Mouse (Mus musculus) intestine, embryonic 14.5 days (tissue): ENCODE measurements around the gene Atxn7l3. TPM values are rescaled to one million over a fixed set of nuclear protein-coding genes. Genes with fewer than 3 reads are reported as not detected.
A peak's percentile ranks its signal among the peaks of the same experiment; 100 is the strongest.

Source experiments
- ATAC-seq: fragments of 200-750 bp; cut with Nextera tagmentation; replicated peaks from 2 replicates; pipeline ENCODE4 v1.8.0; 2017; ENCODE audit warnings: low read depth, moderate number of reproducible peaks, moderate TSS enrichment, moderate library complexity; ENCODE audit not compliant: low FRiP score, low TSS enrichment
- DNase-seq: peaks from one replicate; pipeline ENCODE4 v3.0.0-alpha.2; 2018; ENCODE audit warnings: low spot score
- H3K27ac ChIP-seq: fragments of 300-500 bp; sonication (generic); 2 replicates; pipeline ENCODE4 v1.5.1; 2014; ENCODE audit warnings: low read depth, mild to moderate bottlenecking, control low read depth
- H3K27me3 ChIP-seq: fragments of 300-500 bp; sonication (generic); replicated peaks from 2 replicates; pipeline ENCODE4 v1.6.1; 2014; ENCODE audit warnings: low read length, control low read depth; ENCODE audit not compliant: control insufficient read depth, insufficient read depth
- H3K36me3 ChIP-seq: fragments of 300-500 bp; sonication (generic); 2 replicates; pipeline ENCODE4 v1.6.1; 2014; ENCODE audit warnings: low read length, control low read depth; ENCODE audit not compliant: control insufficient read depth, insufficient read depth
- H3K4me1 ChIP-seq: fragments of 300-500 bp; sonication (generic); replicated peaks from 2 replicates; pipeline ENCODE4 v1.6.1; 2014; ENCODE audit warnings: low read length, control low read depth, mixed read lengths; ENCODE audit not compliant: control insufficient read depth, insufficient read depth
- H3K4me2 ChIP-seq: fragments of 300-500 bp; sonication (generic); 2 replicates; pipeline ENCODE4 v1.6.1; 2014; ENCODE audit warnings: low read length
- H3K4me3 ChIP-seq: fragments of 300-500 bp; sonication (generic); 2 replicates; pipeline ENCODE4 v1.5.1; 2014; ENCODE audit warnings: low read depth, low read length, control low read depth, mixed read lengths
- H3K9ac ChIP-seq: fragments of 300-500 bp; sonication (generic); 2 replicates; pipeline ENCODE4 v1.6.1; 2014; ENCODE audit warnings: mild to moderate bottlenecking, low read length
- H3K9me3 ChIP-seq: fragments of 300-500 bp; sonication (generic); 2 replicates; pipeline ENCODE4 v1.6.1; 2016; ENCODE audit warnings: low read length, control low read depth; ENCODE audit not compliant: control insufficient read depth
- WGBS: fragments of 180-500 bp; shearing (Covaris S2); extraction: QIAGEN DNeasy Blood & Tissue Kit; methylation state at CpG from one replicate; pipeline ENCODE4 v1.1.7; 2014; 5-methylcytosine and 5-hydroxymethylcytosine counted together
- polyA plus RNA-seq: library from polyadenylated mRNA; unstranded; fragments of >200 nt; fragmentation: Nextera tagmentation; extraction: Ambion mirVana; gene quantifications from 2 replicates; pipeline ENCODE4 v1.2.1, GENCODE M21; 2014

Gene Atxn7l3
- polyA plus RNA-seq, 1 experiment from 2014 or later: 17.5 TPM

DNA sequence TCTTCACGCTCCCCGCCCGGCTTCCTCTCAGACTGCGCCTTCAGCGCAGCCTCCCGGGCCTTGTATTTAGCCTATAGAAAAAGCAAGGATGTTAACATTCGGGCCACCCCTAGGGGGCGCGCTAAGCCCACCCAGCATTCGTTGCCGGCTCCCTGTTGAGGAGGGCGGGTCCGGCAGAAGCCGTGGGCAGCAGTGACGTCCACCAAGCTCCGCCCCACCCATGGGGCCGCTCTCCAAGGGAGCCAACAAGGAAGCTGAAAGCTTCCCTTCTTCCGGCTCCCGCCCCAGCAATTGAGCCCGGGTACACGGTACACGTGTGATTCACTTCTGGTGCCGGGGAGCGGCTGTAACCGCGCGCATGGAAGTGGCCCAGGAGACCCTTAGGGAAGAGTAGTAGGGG is 12.5 kb upstream of the Atxn7l3 start:
- under 1% methylated on average over 27 of the region's 27 CpGs for WGBS
- Histone ChIP-seq H3K4me3 (peak overlapping the region; percentile 34), H3K4me1 (peaks cover 18% of the 10 kb centered on the region), H3K27me3 (no peaks in the 10 kb centered on the region), H3K9ac (peak overlapping the region; percentile 29), H3K36me3 (peaks cover 73% of the 10 kb centered on the region), H3K27ac (peak overlapping the region; percentile 60), H3K9me3 (no peaks in the 10 kb centered on the region), H3K4me2 (peak overlapping the region; percentile 51)
- DNase-seq: peak; percentile 100
- ATAC-seq: peak; percentile 89

DNA sequence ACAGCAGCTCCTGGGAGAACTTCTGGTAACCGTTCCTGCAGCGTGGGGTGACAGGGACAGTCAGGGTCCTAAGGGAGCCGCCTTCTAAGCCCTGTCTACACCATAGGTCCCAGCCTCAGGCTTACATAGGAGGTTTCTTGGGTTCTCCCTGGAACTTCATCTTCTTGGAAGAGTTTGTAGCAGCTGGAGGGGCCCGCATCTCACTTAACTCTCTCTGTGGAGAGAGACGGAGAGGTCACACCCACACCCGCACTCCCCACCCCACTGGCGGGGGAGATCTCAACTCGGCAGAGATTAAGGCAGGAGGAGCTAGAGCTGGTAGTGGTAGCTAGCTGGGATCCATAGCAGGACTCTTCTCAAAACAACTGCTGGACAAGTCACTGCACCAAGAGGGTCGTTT is 11.7 kb upstream of the Atxn7l3 start:
- H3K27me3 ChIP-seq: no peaks in the 10 kb centered on the region
- H3K36me3 ChIP-seq: peaks cover 64% of the 10 kb centered on the region
- H3K4me1 ChIP-seq: peaks cover 18% of the 10 kb centered on the region
- no peak overlapping the region for H3K9ac ChIP-seq
- H3K27ac ChIP-seq: no peak overlapping the region
- H3K9me3 ChIP-seq: no peaks in the 10 kb centered on the region
- H3K4me2 ChIP-seq: no peak overlapping the region
- ATAC-seq: no peak
- WGBS: 84% methylated on average over 9 of the region's 9 CpGs
- H3K4me3 ChIP-seq: no peak overlapping the region
- DNase-seq: no peak

- peaks cover 43% of the 10 kb centered on the region for H3K36me3 ChIP-seq
- H3K4me3 ChIP-seq: no peak overlapping the region
- ATAC-seq (no peak), DNase-seq (no peak)
- H3K27me3 ChIP-seq: no peaks in the 10 kb centered on the region
- no peak overlapping the region for H3K4me2 ChIP-seq
- H3K9me3 ChIP-seq: no peaks in the 10 kb centered on the region
- peaks cover 11% of the 10 kb centered on the region for H3K4me1 ChIP-seq
- H3K9ac ChIP-seq: no peak overlapping the region
- WGBS: 68% methylated on average over 3 of the region's 3 CpGs
- no peak overlapping the region for H3K27ac ChIP-seq
Measured at GRCm38 (mm10) chr11:102305359-102305758, 8.9 kb upstream of the Atxn7l3 start.

DNA sequence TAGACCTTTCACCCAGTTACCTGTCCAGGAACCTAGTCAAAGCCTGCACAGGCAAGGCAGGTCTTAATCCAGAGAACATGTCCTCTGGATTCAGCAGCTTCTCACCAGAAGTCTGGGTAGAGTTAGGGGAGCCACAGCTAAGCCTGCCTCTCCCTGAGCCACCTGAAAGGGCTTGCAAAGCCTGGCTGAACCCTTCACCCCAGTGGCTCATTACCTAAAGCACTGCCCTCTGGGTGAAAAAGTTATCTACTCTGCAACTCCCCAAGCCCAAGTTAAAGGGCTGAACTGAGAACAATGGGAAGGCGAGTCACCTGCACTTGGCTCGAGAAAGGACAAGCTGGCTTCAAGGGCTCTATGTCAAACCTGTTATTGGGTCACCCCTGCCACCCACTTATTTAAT is 7.7 kb upstream of the Atxn7l3 start:
- Histone ChIP-seq H3K4me3 (no peak overlapping the region), H3K36me3 (peaks cover 35% of the 10 kb centered on the region), H3K27me3 (no peaks in the 10 kb centered on the region), H3K4me1 (peaks cover under 1% of the 10 kb centered on the region; the same call in 1 of the 2 replicates), H3K4me2 (no peak overlapping the region), H3K9me3 (no peaks in the 10 kb centered on the region), H3K9ac (no peak overlapping the region), H3K27ac (no peak overlapping the region)
- DNase-seq (no peak), ATAC-seq (no peak)
- WGBS: 54% methylated on average over 2 of the region's 2 CpGs

DNA sequence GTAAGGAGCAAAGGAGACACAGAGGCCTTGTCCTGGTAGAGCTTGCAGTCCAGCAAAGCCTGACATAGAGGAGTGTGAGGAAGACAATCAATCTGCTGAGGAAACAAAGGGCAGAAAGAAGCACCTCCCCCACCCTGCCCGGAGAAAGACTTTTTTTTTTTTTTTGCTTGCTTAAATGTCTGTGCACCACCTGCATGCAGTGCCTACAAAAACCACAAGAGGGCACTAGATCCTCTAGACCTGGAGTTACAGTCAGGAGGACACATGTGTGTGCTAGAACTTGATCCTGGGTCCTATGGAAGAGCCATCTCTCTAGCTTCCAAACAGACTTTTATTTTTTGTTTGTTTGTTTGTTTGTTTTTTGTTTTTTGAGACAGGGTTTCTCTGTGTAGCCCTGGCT is 3.4 kb upstream of the Atxn7l3 start:
- H3K9ac ChIP-seq: no peak overlapping the region
- H3K27me3 ChIP-seq: no peaks in the 10 kb centered on the region
- no peaks in the 10 kb centered on the region for H3K9me3 ChIP-seq
- no peak overlapping the region for H3K4me2 ChIP-seq
- 0% methylated on average over 1 of the region's 1 CpGs for WGBS
- H3K4me1 ChIP-seq: peaks cover 12% of the 10 kb centered on the region
- ATAC-seq (no peak), DNase-seq (peak; percentile 85)
- no peak overlapping the region for H3K27ac ChIP-seq
- no peaks in the 10 kb centered on the region for H3K36me3 ChIP-seq
- H3K4me3 ChIP-seq: no peak overlapping the region

DNA sequence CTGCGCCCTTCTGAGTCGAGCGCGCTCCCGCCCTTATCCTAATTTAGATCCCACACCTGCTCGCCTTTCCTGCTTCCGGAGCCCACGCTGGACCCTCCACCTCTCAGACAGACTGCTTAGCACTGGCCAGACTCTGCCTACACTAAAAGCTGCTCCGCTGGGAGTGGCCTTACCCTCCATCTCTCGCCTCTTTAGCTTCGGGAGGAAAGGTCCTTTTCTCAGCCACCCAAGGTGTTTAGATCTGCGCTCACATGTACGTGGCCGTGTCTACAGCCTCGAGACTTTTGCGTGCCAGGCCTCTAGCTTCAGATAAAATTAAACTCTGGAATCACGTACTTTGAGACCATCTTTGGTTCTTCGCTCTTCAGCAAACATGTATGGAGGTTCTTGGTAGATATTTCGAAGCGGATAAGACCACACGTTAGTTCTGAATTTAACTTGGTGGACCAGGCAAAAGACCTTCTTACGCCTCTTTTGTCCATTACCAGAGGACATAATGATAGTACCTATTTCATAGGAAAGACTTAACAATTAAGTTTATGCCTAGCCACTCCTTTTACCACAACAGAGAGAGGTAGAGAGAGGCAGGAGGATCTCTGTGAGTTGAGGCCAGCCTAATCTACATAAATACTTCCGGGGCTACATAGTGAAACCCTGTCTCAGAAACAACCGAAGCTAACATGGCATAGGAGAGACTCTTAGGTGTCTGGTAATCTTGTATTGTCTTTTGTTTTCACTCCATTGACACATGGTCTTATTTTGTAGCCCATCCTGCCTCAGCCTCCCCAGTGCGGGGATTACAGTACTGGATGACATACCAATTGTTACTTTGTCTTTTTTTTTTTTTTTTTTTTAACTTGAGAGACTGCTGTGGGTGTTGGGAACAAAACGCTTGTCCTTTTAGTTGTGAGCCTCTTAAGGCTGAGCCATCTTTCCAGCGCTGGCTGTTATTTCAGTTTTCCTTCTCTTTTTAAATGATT is 1.4 kb upstream of the Atxn7l3 start:
- H3K4me3 ChIP-seq: peak overlapping the region; percentile 82
- peak overlapping the region; percentile 86 for H3K4me2 ChIP-seq
- no peaks in the 10 kb centered on the region for H3K27me3 ChIP-seq
- ATAC-seq (peak; percentile 30), DNase-seq (peak; percentile 64)
- peak overlapping the region; percentile 88 for H3K9ac ChIP-seq
- H3K27ac ChIP-seq: peak overlapping the region; percentile 99
- WGBS: 26% methylated on average over 27 of the region's 27 CpGs
- peaks cover 13% of the 10 kb centered on the region for H3K36me3 ChIP-seq
- peaks cover 16% of the 10 kb centered on the region for H3K4me1 ChIP-seq
- no peaks in the 10 kb centered on the region for H3K9me3 ChIP-seq

DNA sequence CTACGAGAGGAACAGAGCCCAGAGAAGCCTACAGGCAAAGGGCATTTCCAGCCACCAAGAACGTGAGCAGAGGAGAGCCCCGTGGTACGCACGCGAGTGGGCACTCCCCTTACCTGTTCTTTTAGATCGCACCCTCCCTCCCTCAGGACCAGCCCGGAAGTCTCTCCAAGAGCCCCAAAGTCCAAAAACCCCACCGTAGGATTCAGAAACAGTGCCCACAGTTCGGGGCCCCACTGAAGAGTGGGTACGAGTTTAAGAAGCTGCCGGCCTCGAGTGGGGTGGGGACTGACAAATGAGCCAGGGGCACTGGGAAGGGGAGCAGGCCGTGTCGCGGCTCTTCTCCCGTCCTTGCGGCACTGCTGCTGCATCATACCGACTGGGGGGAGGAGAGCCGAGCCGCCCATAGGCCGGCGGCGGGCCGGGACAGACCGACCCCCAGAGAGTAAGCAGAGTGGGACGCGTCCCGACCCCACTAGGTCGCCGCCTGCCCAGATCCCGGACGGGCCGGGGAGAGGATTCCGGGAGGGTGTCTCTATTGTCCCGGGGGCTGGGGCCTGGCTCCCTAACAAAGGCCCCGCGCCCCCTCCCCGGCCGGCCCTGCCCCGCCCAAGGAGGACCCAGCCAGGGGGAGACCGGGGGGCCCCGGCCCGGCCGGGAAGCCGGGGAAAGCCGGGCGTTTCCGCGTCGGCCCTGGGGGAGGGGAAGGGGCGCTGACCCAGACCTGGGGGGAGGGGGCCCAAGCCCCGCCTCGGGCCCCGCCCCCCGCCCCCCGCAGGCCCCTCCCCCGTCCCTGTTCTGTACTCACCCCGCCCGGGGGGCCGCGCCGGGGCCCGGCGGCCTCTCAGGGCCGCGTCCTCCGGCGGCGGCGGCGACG is 596 bp downstream of the Atxn7l3 start:
- Histone ChIP-seq H3K27ac (peak overlapping the region; percentile 99), H3K4me1 (peaks cover 16% of the 10 kb centered on the region), H3K27me3 (no peaks in the 10 kb centered on the region), H3K4me2 (peak overlapping the region; percentile 69), H3K9ac (peak overlapping the region; percentile 88), H3K9me3 (no peaks in the 10 kb centered on the region), H3K36me3 (peaks cover 33% of the 10 kb centered on the region), H3K4me3 (peak overlapping the region; percentile 82)
- ATAC-seq (peak; percentile 44), DNase-seq (peak; percentile 84)
- WGBS: under 1% methylated on average over 43 of the region's 73 CpGs

- no peak for ATAC-seq
- no peaks in the 10 kb centered on the region for H3K9me3 ChIP-seq
- DNase-seq: peak; percentile 51
- no peaks in the 10 kb centered on the region for H3K27me3 ChIP-seq
- 65% methylated on average over 12 of the region's 12 CpGs for WGBS
- peaks cover 41% of the 10 kb centered on the region for H3K36me3 ChIP-seq
- peak overlapping the region; percentile 82 for H3K4me3 ChIP-seq
- H3K4me2 ChIP-seq: peak overlapping the region; percentile 69
- H3K4me1 ChIP-seq: peaks cover 16% of the 10 kb centered on the region
- H3K27ac ChIP-seq: peak overlapping the region; percentile 99
- peak overlapping the region; percentile 88 for H3K9ac ChIP-seq
Measured at GRCm38 (mm10) chr11:102294887-102295597, 1.4 kb downstream of the Atxn7l3 start.
